Mouse (Mus musculus) hindbrain, embryonic 13.5 days (tissue): ENCODE measurements around the gene Gsc2. TPM values are rescaled to one million over a fixed set of nuclear protein-coding genes. Genes with fewer than 3 reads are reported as not detected.

Source experiments
- ATAC-seq: fragments of 200-750 bp; cut with Nextera tagmentation; 2 replicates; pipeline ENCODE4 v1.8.0; 2017; ENCODE audit warnings: moderate TSS enrichment; ENCODE audit not compliant: low FRiP score
- H3K27ac ChIP-seq: fragments of 300-500 bp; sonication (generic); 2 replicates; pipeline ENCODE4 v1.5.1; 2015; ENCODE audit warnings: inconsistent platforms, mild to moderate bottlenecking, moderate library complexity
- H3K27me3 ChIP-seq: fragments of 300-500 bp; sonication (generic); 2 replicates; pipeline ENCODE4 v1.6.1; 2015; ENCODE audit warnings: mild to moderate bottlenecking, inconsistent platforms
- H3K36me3 ChIP-seq: fragments of 300-500 bp; sonication (generic); 2 replicates; pipeline ENCODE4 v1.6.1; 2015; ENCODE audit warnings: mild to moderate bottlenecking, inconsistent platforms
- H3K4me1 ChIP-seq: fragments of 300-500 bp; sonication (generic); replicated peaks from 2 replicates; pipeline ENCODE4 v1.6.1; 2015; ENCODE audit warnings: inconsistent platforms
- H3K4me2 ChIP-seq: fragments of 300-500 bp; sonication (generic); 2 replicates; pipeline ENCODE4 v1.6.1; 2015; ENCODE audit warnings: inconsistent platforms, mild to moderate bottlenecking, moderate library complexity
- H3K4me3 ChIP-seq: fragments of 300-500 bp; sonication (generic); 2 replicates; pipeline ENCODE4 v1.5.1; 2015; ENCODE audit warnings: mild to moderate bottlenecking, inconsistent platforms
- H3K9ac ChIP-seq: fragments of 300-500 bp; sonication (generic); 2 replicates; pipeline ENCODE4 v1.6.1; 2015; ENCODE audit warnings: mild to moderate bottlenecking, inconsistent platforms
- H3K9me3 ChIP-seq: fragments of 300-500 bp; sonication (generic); 2 replicates; pipeline ENCODE4 v1.6.1; 2016; ENCODE audit warnings: inconsistent platforms
- WGBS: fragments of 180-500 bp; shearing (Covaris S2); methylation state at CpG from one replicate; pipeline ENCODE4 v1.1.7; 2015; 5-methylcytosine and 5-hydroxymethylcytosine counted together
- polyA plus RNA-seq: library from polyadenylated mRNA; unstranded; fragments of >200 nt; fragmentation: Nextera tagmentation; extraction: Ambion mirVana; gene quantifications from 2 replicates; pipeline ENCODE4 v1.2.1, GENCODE M21; 2015

Gsc2 gene
- polyA plus RNA-seq, 1 experiment from 2014 or later = 1.1 TPM

- Histone ChIP-seq H3K36me3 (peaks cover 24% of the 10 kb centered on the region), H3K4me3 (no peak overlapping the region), H3K4me2 (no peak overlapping the region), H3K27me3 (no peaks in the 10 kb centered on the region), H3K4me1 (peaks cover 17% of the 10 kb centered on the region), H3K27ac (no peak overlapping the region), H3K9me3 (no peaks in the 10 kb centered on the region), H3K9ac (no peak overlapping the region)
- no peak for ATAC-seq
- 95% methylated on average over 4 of the region's 4 CpGs for WGBS
Measured at GRCm38 (mm10) chr16:17879571-17879970, 35.3 kb downstream of the Gsc2 start.

GRCm38 (mm10) chr16:17876096-17876495, 38.8 kb downstream of the Gsc2 start:
- H3K4me3 ChIP-seq = no peak overlapping the region
- no peak overlapping the region for H3K9ac ChIP-seq
- H3K4me2 ChIP-seq = no peak overlapping the region
- H3K27me3 ChIP-seq = no peaks in the 10 kb centered on the region
- WGBS = 95% methylated on average over 1 of the region's 1 CpGs
- 0 out of 2 replicates have a peak, but pooled peaks cover 2% of the 10 kb centered on the region for H3K4me1 ChIP-seq
- peaks cover 30% of the 10 kb centered on the region for H3K36me3 ChIP-seq
- no peak for ATAC-seq
- no peaks in the 10 kb centered on the region for H3K9me3 ChIP-seq
- no peak overlapping the region for H3K27ac ChIP-seq

GRCm38 (mm10) chr16:17875174-17875573, 39.7 kb downstream of the Gsc2 start:
- no peak overlapping the region for H3K9ac ChIP-seq
- peaks cover 38% of the 10 kb centered on the region for H3K36me3 ChIP-seq
- 91% methylated on average over 4 of the region's 4 CpGs for WGBS
- H3K4me3 ChIP-seq = no peak overlapping the region
- H3K9me3 ChIP-seq = no peaks in the 10 kb centered on the region
- no peak for ATAC-seq
- H3K4me2 ChIP-seq = no peak overlapping the region
- H3K27me3 ChIP-seq = no peaks in the 10 kb centered on the region
- H3K27ac ChIP-seq = no peak overlapping the region
- H3K4me1 ChIP-seq = no peaks in the 10 kb centered on the region

GRCm38 (mm10) chr16:17872995-17873394, 41.9 kb downstream of the Gsc2 start:
- Histone ChIP-seq H3K27ac (no peak overlapping the region), H3K9me3 (no peaks in the 10 kb centered on the region), H3K4me3 (no peak overlapping the region), H3K36me3 (peaks cover 45% of the 10 kb centered on the region), H3K4me1 (no peaks in the 10 kb centered on the region), H3K27me3 (no peaks in the 10 kb centered on the region), H3K9ac (peak overlapping the region; percentile 15; the same call in 1 of the 2 replicates), H3K4me2 (no peak overlapping the region)
- 75% methylated on average over 4 of the region's 4 CpGs for WGBS
- no peak for ATAC-seq

GRCm38 (mm10) chr16:17871248-17871647, 43.6 kb downstream of the Gsc2 start:
- H3K36me3 ChIP-seq = peaks cover 42% of the 10 kb centered on the region

GRCm38 (mm10) chr16:17865770-17866169, 49.1 kb downstream of the Gsc2 start:
- H3K27me3 ChIP-seq = no peaks in the 10 kb centered on the region
- no peak for ATAC-seq
- WGBS = 73% methylated on average over 6 of the region's 6 CpGs

More at GRCm38 (mm10) chr16:17871248-17871647, 43.6 kb downstream of the Gsc2 start:
- no peak overlapping the region for H3K4me3 ChIP-seq
- no peaks in the 10 kb centered on the region for H3K27me3 ChIP-seq
- no peak overlapping the region for H3K27ac ChIP-seq
- H3K9me3 ChIP-seq = no peaks in the 10 kb centered on the region
- no peaks in the 10 kb centered on the region for H3K4me1 ChIP-seq
- H3K9ac ChIP-seq = no peak overlapping the region
- no peak for ATAC-seq
- 92% methylated on average over 5 of the region's 5 CpGs for WGBS
- no peak overlapping the region for H3K4me2 ChIP-seq

GRCm38 (mm10) chr16:17865293-17865692, 49.6 kb downstream of the Gsc2 start:
- Histone ChIP-seq H3K27me3 (no peaks in the 10 kb centered on the region), H3K4me2 (no peak overlapping the region), H3K9ac (no peak overlapping the region), H3K27ac (no peak overlapping the region), H3K9me3 (no peaks in the 10 kb centered on the region), H3K4me3 (no peak overlapping the region), H3K4me1 (no peaks in the 10 kb centered on the region), H3K36me3 (peaks cover 35% of the 10 kb centered on the region)
- WGBS = 95% methylated on average over 2 of the region's 2 CpGs
- no peak for ATAC-seq

More at GRCm38 (mm10) chr16:17865770-17866169, 49.1 kb downstream of the Gsc2 start:
- Histone ChIP-seq H3K4me1 (no peaks in the 10 kb centered on the region), H3K9me3 (no peaks in the 10 kb centered on the region), H3K9ac (no peak overlapping the region), H3K4me3 (no peak overlapping the region), H3K36me3 (peaks cover 34% of the 10 kb centered on the region), H3K4me2 (no peak overlapping the region), H3K27ac (no peak overlapping the region)

Other genes starting within 250 kb of the Gsc2 start
- 44.3 and 48.7 TPM in 2 replicates for gene Med15, start 182.2 kb downstream of the Gsc2 start, polyA plus RNA-seq
- 70.9 and 77.6 TPM in 2 replicates for gene Klhl22, start 155.4 kb downstream of the Gsc2 start, polyA plus RNA-seq
- 1.6 and 2.0 TPM in 2 replicates for gene Scarf2, start 117.8 kb downstream of the Gsc2 start, polyA plus RNA-seq
- gene B830017H08Rik, start 81.9 kb downstream of the Gsc2 start, polyA plus RNA-seq = 2.1 and 2.2 TPM in 2 replicates
- 4.5 and 4.8 TPM in 2 replicates for gene Car15, start 76.7 kb downstream of the Gsc2 start, polyA plus RNA-seq
- 0.63 and 0.65 TPM in 2 replicates for gene Gm20518, start 23.4 kb downstream of the Gsc2 start, polyA plus RNA-seq
- 0.05 and 0.10 TPM in 2 replicates for gene Tssk1, start 20.8 kb downstream of the Gsc2 start, polyA plus RNA-seq
- 94.0 and 101 TPM in 2 replicates for gene Dgcr2, start 16.5 kb downstream of the Gsc2 start, polyA plus RNA-seq
- gene Tssk2, start 16.4 kb downstream of the Gsc2 start, polyA plus RNA-seq = not detected in 2 replicates
- gene Ess2, start 3.7 kb downstream of the Gsc2 start, polyA plus RNA-seq = 47.8 and 53.9 TPM in 2 replicates
- gene Slc25a1, start 13.2 kb upstream of the Gsc2 start, polyA plus RNA-seq = 172 and 173 TPM in 2 replicates
- gene Vpreb2, start 65.4 kb upstream of the Gsc2 start, polyA plus RNA-seq = not detected in 2 replicates
- gene Dgcr6, start 137.8 kb upstream of the Gsc2 start, polyA plus RNA-seq = 167 and 179 TPM in 2 replicates
- 4.8 TPM in 2 replicates for gene Prodh, start 175.1 kb upstream of the Gsc2 start, polyA plus RNA-seq
- 14.0 TPM in 2 replicates for gene Rtn4r, start 212.6 kb upstream of the Gsc2 start, polyA plus RNA-seq